In genomic region chr15:81927741-81928140, GRCm38 (mm10) we compare ENCODE assay signal across 9 mouse cellular contexts. TPM values are rescaled to one million over a fixed set of nuclear protein-coding genes. Genes with fewer than 3 reads are reported as not detected.
DNase-seq lines count a peak whose midpoint lies in the region; ATAC-seq and TF ChIP-seq lines count a peak whose summit lies in the region.
"Had no signal": no experiment of that assay in that cellular context is flagged by ENCODE, and none has a peak within 500 bp of the region (broad histone marks: within the 10 kb centered on the region; RNA-seq: fewer than 3 reads in every experiment).

No protein-coding gene starts in this region.

- H3K4me2 ChIP-seq in liver, embryonic 15.5 days = peak overlapping the region; percentile 26; the same call in 1 of the 2 replicates

- no peak overlapping the region for H3K4me3 ChIP-seq in liver, embryonic 15.5 days (replicated peaks)
- no peak overlapping the region for H3K4me3 ChIP-seq in small intestine, adult 2 months (ENCODE audit: low read depth, low read length)

- H3K27me3 ChIP-seq in liver, embryonic 15.5 days = peaks cover 3% of the 10 kb centered on the region; the same call in 1 of the 2 replicates
- peaks cover 2% of the 10 kb centered on the region; the same call in 1 of the 2 replicates for H3K27me3 ChIP-seq in small intestine, adult 2 months (ENCODE audit: control insufficient read depth, insufficient read depth, low read length)

- no peak for TF ChIP-seq CTCF in small intestine, adult 2 months (IDR thresholded peaks at IDR 0.05; ENCODE audit: extremely low read depth, insufficient read length, insufficient replicate concordance, low read depth, low read length)

- H3K27ac ChIP-seq in liver, embryonic 15.5 days (replicated peaks) = peak overlapping the region; percentile 66
- H3K27ac ChIP-seq in small intestine, adult 2 months (ENCODE audit: insufficient read depth, low read depth, low read length) = peak overlapping the region; percentile 28

- ATAC-seq in liver, embryonic 15.5 days (ENCODE audit: insufficient read depth) = no peak
- ATAC-seq in CD4-positive, CD25-positive, alpha-beta regulatory T cell, adult 4 months = no peak

- no peak for TF ChIP-seq POLR2A in small intestine, adult 2 months (IDR thresholded peaks at IDR 0.05; ENCODE audit: low read depth, low read length)

- H3K36me3 ChIP-seq in liver, embryonic 15.5 days (replicated peaks) = no peaks in the 10 kb centered on the region; the same call in 1 of the 2 replicates
- H3K36me3 ChIP-seq in small intestine, adult 2 months (ENCODE audit: control insufficient read depth, insufficient read depth, low read length) = no peaks in the 10 kb centered on the region

- 42% methylated on average over 4 of the region's 4 CpGs for WGBS in liver, embryonic 15.5 days (ENCODE audit: insufficient replicate concordance)
- WGBS in small intestine, adult 2 months = 25% methylated on average over 4 of the region's 4 CpGs

- H3K9me3 ChIP-seq in liver, embryonic 15.5 days (replicated peaks) = no peaks in the 10 kb centered on the region

- peaks cover 49% of the 10 kb centered on the region for H3K4me1 ChIP-seq in liver, embryonic 15.5 days (replicated peaks)
- H3K4me1 ChIP-seq in small intestine, adult 2 months (ENCODE audit: control insufficient read depth, insufficient read depth, insufficient read length, low read length) = peaks cover 10% of the 10 kb centered on the region

- DNase-seq in liver = no peak
- peak; percentile 51 to 63 for DNase-seq in adrenal gland, postnatal 36 days
- peak; percentile 86 for DNase-seq in kidney, adult 11 months
- no peak for DNase-seq in ovary, adult 18-20 months (ENCODE audit: low spot score)
- no peak for DNase-seq in left cerebral cortex, adult 18-20 months (ENCODE audit: low spot score in 2 of 2)

- no peak overlapping the region for H3K9ac ChIP-seq in liver, embryonic 15.5 days

RNA-seq across cellular contexts. Expression of gene Polr3h, which starts 1.7 kb away (rescaled TPM):
- 56.9 and 68.4 TPM in 2 replicates for polyA plus RNA-seq in liver, embryonic 15.5 days (2015; fragmentation: Nextera tagmentation; extraction: Ambion mirVana)
- 10 to 100 TPM; 23.5 to 24.9 TPM for total RNA-seq in adrenal gland, postnatal 36 days (2021)
- polyA plus RNA-seq in small intestine, adult 2 months (2012; rRNA removed) = 3.7 and 5.2 TPM in 2 replicates
- 10 to 100 TPM; 22.0 to 26.3 TPM for polyA plus RNA-seq in CD4-positive, CD25-positive, alpha-beta regulatory T cell, adult 4 months (2017; shearing (Covaris generic))
- total RNA-seq in left cerebral cortex, adult 18-20 months (2021) = 10 to 100 TPM; 50.9 to 52.1 TPM

RNA-seq across cellular contexts. Expression of gene Csdc2, which starts 8.8 kb away (rescaled TPM):
- 0.91 and 0.96 TPM in 2 replicates for polyA plus RNA-seq in liver, embryonic 15.5 days (2015; fragmentation: Nextera tagmentation; extraction: Ambion mirVana)
- 10 to 100 TPM; 12.4 to 16.0 TPM for total RNA-seq in adrenal gland, postnatal 36 days (2021)
- 1.3 and 2.4 TPM in 2 replicates for polyA plus RNA-seq in small intestine, adult 2 months (2012; rRNA removed)
- not detected for polyA plus RNA-seq in CD4-positive, CD25-positive, alpha-beta regulatory T cell, adult 4 months (2017; shearing (Covaris generic))
- total RNA-seq in left cerebral cortex, adult 18-20 months (2021) = 10 to 100 TPM; 80.7 to 90.7 TPM

RNA-seq across cellular contexts. Expression of gene Pmm1, which starts 33.0 kb away (rescaled TPM):
- polyA plus RNA-seq in liver, embryonic 15.5 days (2015; fragmentation: Nextera tagmentation; extraction: Ambion mirVana) = 17.5 and 17.8 TPM in 2 replicates
- 10 to 100 TPM; 51.1 to 90.8 TPM for total RNA-seq in adrenal gland, postnatal 36 days (2021)
- polyA plus RNA-seq in small intestine, adult 2 months (2012; rRNA removed) = 18.9 and 22.0 TPM in 2 replicates
- 10 to 100 TPM; 11.4 to 14.4 TPM for polyA plus RNA-seq in CD4-positive, CD25-positive, alpha-beta regulatory T cell, adult 4 months (2017; shearing (Covaris generic))
- total RNA-seq in left cerebral cortex, adult 18-20 months (2021) = 100 to 1,000 TPM; 201 TPM

RNA-seq across cellular contexts. Expression of gene 1700029P11Rik, which starts 52.6 kb away (rescaled TPM):
- polyA plus RNA-seq in liver, embryonic 15.5 days (2015; fragmentation: Nextera tagmentation; extraction: Ambion mirVana) = not detected in 2 replicates
- total RNA-seq in adrenal gland, postnatal 36 days (2021) = not detected
- not detected in 2 replicates for polyA plus RNA-seq in small intestine, adult 2 months (2012; rRNA removed)
- not detected for polyA plus RNA-seq in CD4-positive, CD25-positive, alpha-beta regulatory T cell, adult 4 months (2017; shearing (Covaris generic))
- total RNA-seq in left cerebral cortex, adult 18-20 months (2021) = not detected
- total RNA-seq: layer of hippocampus, postnatal 25 days had no signal

RNA-seq across cellular contexts. Expression of gene Aco2, which starts 55.6 kb away (rescaled TPM):
- polyA plus RNA-seq in liver, embryonic 15.5 days (2015; fragmentation: Nextera tagmentation; extraction: Ambion mirVana) = 98.9 and 107 TPM in 2 replicates
- 100 to 1,000 TPM; 823 to 866 TPM for total RNA-seq in adrenal gland, postnatal 36 days (2021)
- polyA plus RNA-seq in small intestine, adult 2 months (2012; rRNA removed) = 266 and 416 TPM in 2 replicates
- 100 to 1,000 TPM in 1 of 2 experiments, 10 to 100 TPM in 1; 94.3 to 166 TPM for polyA plus RNA-seq in CD4-positive, CD25-positive, alpha-beta regulatory T cell, adult 4 months (2017; shearing (Covaris generic))
- total RNA-seq in left cerebral cortex, adult 18-20 months (2021) = 100 to 1,000 TPM; 414 to 429 TPM

Comparison
In these comparisons a context has a peak if more than half of its experiments do, and no peak if none do; other contexts are left out.
1. DNase-seq: peak in adrenal gland, postnatal 36 days (2 of 2) and kidney, adult 11 months (single experiment); none in liver (single experiment), ovary, adult 18-20 months (single experiment) and left cerebral cortex, adult 18-20 months (0 of 2).